Mouse (Mus musculus): ENCODE measurements around the gene Tmem184b. TPM values are rescaled to one million over a fixed set of nuclear protein-coding genes. Genes with fewer than 3 reads are reported as not detected.

Gene Tmem184b
- total and polyA plus RNA-seq, 3 experiments = 61.5 to 255 (median 66.3) TPM

- no peak for DNase-seq
These were observed 60.6 kb downstream of the Tmem184b start for GRCm38 (mm10) chr15:79342641-79343337.

- DNase-seq = no peak
These were observed 64.4 kb downstream of the Tmem184b start for GRCm38 (mm10) chr15:79338978-79339377.

DNA sequence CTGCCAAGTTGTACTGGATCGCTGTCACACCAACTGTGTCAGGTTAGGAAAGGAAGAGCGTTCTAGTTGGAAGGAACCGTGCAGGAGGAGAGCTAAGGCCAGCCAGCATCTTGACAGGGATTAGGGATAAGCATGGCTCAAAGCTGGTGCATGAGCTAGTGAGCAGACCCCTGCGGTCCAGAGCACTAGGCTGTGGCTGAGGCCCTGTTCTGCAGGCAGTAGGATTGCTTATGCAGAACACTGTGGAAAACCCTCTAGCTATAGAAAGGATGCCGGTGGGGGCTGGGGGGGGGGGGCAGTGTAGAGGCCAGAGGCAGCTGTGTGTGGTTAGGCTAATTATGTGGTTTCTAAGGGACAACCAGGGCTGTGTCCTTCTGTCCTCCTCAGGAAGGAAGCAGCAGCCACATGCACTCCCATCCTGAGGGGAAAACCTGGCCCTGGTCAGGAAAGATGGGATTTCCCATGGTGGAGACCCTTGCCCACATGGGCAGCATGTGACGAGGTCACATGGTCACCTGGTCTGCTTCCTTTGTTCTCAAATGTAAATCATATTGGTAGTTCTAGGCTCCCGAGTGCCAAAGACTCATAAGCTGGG is 68.2 kb downstream of the Tmem184b start:
- DNase-seq = no peak

- peak; percentile 56 for DNase-seq
These were observed 70.0 kb downstream of the Tmem184b start for GRCm38 (mm10) chr15:79333409-79333808.

- DNase-seq = no peak
These were observed 72.8 kb downstream of the Tmem184b start for GRCm38 (mm10) chr15:79330521-79330920.

DNA sequence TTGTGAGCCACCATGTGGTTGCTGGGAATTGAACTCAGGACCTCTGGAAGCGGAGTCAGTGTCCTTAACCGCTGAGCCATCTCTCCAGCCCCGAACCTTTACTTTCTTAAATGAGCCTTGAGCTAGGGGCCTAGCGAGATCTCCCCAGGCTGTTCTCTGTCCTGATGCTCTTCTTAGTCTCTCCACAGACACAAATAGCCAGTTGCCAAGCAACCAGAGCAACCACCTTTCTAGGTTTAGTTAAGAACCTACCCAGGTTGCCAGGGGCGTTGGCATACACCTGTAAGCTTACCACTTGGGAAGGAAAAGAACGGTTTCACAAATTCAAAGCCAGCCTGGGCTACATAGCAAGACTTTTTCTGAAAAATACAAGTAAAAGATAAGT is 73.4 kb downstream of the Tmem184b start:
- DNase-seq = no peak

DNA sequence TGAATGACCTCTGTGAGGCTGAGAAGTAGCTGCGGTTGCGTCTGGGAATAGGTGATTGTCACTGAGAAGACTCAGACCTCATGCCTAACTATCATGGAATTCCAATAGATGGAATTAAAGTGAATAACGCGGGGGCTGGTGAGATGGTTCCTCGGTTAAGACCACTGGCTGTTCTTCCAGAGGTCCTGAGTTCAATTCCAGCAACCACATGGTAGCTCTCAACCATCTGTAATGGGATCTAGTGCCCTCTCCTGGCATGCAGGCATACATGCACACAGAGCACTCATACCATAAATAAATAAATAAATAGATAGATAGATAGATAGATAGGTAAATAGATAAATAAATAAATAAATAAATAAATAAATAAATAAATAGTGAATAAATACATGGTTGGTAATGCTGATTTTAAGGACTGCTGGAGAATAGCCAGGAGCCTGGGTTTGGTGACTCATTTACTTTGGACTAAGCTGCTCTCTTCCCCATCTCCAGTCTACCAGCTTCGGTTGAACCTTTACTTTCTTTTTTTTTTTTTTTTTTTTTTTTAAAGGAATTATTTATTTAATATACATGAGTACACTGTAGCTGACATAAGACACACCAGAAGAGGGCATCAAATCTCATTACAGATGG is 73.9 kb downstream of the Tmem184b start:
- DNase-seq = no peak

- DNase-seq = no peak
These were observed 74.5 kb downstream of the Tmem184b start for GRCm38 (mm10) chr15:79328939-79329275.

GRCm38 (mm10) chr15:79328058-79328938 is 75.1 kb downstream of the Tmem184b start, which contains the start of gene Pla2g6:
Gene Pla2g6 (minus strand): TSS chr15:79328390.
- peak; percentile 99 for DNase-seq

DNA sequence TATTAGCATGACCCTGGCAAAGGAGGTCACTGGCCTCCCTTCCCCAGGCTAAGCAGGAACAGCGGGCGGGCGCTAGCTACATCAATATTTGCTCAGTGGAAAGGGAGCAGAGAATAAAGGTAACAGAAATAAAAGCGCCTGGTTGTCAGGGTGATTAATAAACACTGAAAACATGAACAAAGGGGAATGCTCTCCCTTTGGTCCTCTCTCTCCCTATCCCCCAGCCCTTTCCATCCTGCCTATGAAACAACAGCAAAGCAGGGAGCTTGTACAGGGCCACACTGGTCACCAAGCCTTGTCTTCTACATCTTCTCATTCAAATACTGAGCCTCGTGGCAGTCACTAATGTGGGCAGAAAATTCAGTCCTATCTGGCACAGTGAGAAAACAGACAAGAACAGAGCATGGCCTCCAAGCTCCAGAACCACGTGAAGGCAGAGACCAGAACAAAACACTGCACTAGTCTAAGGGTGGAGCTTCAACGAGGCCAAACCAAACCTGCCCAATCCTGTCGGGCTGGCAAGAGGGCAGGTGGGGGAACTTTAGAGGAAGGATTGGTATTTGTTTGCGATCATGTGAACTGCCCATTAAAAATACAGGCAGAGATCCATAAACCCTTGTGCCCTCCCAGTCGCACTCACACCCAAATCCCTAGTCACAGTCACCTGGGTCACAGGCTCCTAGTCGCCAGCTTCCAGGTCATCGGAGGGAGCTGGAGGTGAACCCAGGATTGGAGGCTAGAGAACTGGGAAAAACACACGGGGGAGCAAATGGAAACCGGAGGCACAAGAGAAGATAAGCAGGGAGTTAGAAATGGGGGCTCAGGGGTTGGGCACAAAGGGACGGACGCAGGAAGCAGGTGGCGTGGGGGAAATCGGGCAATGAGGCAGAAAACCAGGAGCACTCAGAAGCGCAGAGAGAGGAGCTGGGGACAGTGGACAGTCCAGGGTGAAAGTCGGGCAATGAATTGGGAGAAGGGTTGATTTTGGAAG is 76.1 kb downstream of the Tmem184b start:
- peak; percentile 67 for DNase-seq

GRCm38 (mm10) chr15:79326264-79326663 is 77.1 kb downstream of the Tmem184b start:
- DNase-seq = no peak

- DNase-seq = no peak
These were observed 77.6 kb downstream of the Tmem184b start for GRCm38 (mm10) chr15:79325742-79326141.

DNA sequence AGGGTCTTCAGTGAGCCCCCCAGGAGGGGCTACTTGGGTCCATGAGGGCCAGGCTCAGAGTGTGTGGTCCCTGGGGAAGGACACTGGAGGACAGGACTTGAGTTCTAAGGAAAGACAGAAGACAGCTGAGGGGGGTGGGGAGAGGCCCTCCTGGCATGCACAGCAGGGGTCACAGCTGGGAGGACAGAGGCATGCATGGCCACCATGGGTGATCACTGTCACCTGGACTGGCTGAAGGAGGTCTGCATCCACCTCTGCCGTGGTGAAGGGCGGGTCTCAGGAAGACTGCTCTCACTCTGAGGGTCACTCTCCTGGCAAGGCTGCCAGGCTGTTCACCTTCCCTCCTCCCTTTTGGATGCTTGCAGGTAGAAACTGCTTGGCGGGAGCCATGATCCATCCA is 79.0 kb downstream of the Tmem184b start:
- DNase-seq = no peak

DNA sequence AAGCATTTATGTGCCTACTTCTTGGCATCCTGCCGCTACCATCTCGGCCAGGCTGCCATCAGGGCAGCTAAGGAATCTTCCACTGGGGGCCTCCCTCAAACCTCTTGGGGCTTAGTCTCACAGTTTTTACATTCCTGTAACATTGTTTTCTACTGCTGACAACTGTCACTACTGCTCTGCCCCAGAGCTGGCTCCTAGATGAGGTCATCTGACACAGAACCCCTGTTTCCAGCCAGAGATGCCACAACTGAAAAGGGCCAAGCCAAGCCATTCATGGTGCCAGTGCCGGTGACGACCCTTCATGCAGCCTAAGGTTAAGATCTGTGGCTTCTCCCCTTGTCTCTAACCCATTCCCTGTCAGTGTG is 79.6 kb downstream of the Tmem184b start:
- DNase-seq = no peak

DNA sequence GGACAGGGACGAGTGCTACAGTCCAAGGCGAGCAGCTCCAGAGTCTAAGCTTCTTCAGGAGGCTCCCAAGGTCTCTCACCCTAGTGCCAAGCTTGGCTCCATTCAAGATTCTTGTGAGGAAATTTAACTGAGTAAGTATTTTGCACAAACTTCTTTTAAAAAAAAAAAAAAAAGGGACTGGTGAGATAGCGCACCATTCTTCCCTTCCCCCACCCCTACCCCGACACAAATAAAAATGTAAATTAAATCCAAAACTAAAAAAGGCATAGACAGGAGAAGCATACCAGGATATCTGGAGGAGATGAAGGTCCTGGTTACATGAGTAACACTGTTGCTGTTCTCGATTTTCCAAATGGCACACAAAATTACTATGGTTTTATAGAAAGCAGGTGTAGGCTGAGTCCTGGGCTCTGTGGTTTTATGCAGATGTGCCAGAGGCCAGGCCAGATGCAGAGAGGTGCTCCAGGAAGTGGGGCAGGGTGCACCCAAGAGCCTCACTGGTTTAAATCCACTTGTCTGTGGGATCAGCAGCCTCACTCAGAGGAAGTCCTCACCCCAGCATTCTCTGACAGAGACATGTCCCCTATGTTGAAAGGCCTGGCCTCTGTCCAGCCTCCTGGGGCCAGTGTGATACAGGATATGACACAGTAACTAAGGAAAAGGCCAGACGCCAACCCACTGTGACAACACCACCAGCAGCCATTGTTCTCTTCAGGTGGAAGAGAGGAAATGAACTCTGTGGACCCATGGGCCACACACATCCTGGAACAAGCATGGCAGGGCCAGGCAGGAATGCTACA is 80.2 kb downstream of the Tmem184b start:
- DNase-seq = peak; percentile 85

GRCm38 (mm10) chr15:79322281-79322990 is 80.9 kb downstream of the Tmem184b start:
- peak; percentile 48 for DNase-seq

DNA sequence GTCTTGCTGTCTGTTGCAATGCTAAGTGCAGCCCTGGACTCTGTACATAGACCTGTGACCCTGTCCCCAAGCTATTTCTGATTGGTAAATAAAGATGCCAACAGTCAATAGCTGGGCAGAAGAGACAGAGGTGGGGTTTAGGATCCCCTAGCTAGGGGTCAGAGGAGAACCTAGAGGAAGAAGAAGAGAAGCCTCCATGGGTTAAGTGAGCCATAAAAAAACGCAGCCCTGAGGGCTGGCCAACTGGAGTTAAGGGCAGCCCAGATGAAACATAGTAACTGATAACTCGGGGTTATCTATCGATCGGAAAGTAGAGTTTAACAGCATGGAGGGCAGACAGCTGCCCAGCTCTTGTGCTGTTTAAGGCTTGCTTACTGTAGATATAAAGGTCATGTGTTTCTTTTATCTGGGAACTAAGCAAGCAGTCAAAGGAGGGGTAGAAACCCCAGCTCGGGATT is 81.6 kb downstream of the Tmem184b start:
- no peak for DNase-seq

DNA sequence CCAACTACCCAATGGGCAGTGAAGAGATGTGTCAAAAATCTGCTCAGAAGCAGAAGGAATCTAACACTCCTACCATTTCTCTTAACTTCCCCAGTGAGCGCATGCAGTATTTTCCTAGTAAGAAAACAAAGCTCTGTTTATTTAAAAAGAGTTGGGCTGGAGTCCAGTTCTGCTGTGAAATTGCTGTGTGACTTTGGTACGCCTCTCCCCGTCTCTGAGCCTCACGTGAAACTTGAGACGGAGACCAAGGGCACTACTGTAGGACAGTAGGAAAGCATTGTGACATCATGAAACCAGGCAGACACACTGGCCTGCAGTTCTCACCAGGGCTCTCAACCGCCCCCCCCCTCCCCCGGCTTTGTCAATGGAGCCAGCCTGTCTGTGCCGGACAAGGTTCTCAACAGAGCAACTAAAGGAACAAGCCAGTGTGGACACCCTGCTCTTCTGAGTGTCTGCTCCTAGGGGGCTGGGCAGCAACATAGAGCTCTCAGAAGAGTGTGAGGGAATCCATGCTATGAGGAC is 89.5 kb downstream of the Tmem184b start:
- DNase-seq = no peak
